Mouse (Mus musculus): Measurements from ENCODE around the gene Klk1b24. TPM values are rescaled to one million over a fixed set of nuclear protein-coding genes. Genes with fewer than 3 reads are reported as not detected.
"Not testable (repeated sequence)": the region's sequence is repeated elsewhere in the genome, so short reads cannot be mapped to it uniquely, and the experiment has no call there.

Klk1b24 gene
- polyA plus RNA-seq, 1 experiment from 2014 or later, result not detected

DNA sequence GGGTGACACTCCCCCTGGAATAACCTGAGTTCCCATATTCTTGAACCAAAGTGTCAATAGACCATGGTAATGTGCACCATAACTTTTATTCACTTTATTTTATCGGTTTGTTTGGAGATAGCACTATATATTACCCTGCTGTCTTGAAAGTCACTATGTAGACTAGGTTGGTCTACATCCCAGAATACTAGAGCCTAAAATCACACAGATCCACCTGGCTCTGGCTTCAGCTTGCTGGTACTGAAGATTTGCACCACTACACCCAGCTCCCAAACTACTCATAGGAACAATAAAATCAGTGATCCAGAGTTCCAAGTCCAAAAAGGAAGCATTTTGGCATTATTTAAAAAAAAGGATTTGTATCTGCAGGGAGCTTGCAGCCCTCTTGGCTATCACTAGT lies 27.6 kb downstream of the Klk1b24 start, which contains the start of gene Klk1b5:
Gene Klk1b5, plus strand, starts transcription at position 301 of the 400 bp plus-strand sequence.
- 72% methylated on average over 1 of the region's 1 CpGs for WGBS

DNA sequence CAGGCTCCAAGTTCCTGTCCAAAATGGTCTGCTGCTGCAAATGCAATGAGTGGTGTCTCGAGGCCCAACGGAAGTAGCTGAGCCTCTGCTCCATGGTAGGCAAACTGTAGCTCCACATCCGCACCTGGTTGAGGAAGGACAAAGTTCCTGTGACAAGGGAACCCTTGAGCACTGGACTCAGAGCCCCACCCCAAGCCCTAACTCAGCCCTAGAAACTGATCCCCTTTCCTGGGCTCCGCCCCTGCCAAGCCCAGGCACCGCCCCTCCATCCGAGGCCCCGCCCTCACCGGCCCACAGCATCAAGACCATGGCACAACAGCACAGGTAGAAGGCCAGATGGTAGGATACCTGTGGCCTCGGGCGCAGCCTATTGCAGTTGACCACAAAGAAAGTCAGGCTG lies 33.6 kb downstream of the Klk1b24 start:
- not testable (repeated sequence) for H3K27ac ChIP-seq (ENCODE audit: low read depth); H3K4me1 ChIP-seq (ENCODE audit: insufficient read depth); H3K36me3 ChIP-seq (ENCODE audit: insufficient read depth); H3K4me3 ChIP-seq (ENCODE audit: low read depth, low read length); ATAC-seq (ENCODE audit: insufficient read depth); H3K27me3 ChIP-seq (ENCODE audit: insufficient read depth, low read length); H3K4me2 ChIP-seq; H3K9me3 ChIP-seq (ENCODE audit: low read depth, low read length); H3K9ac ChIP-seq; DNase-seq
- 64% methylated on average over 8 of the region's 10 CpGs for WGBS

More for the DNA sequence above, 27.6 kb downstream of the Klk1b24 start, which contains the start of gene Klk1b5:
- Histone ChIP-seq H3K27me3 (ENCODE audit: insufficient read depth, low read length) (no peaks in the 10 kb centered on the region), H3K27ac (ENCODE audit: low read depth) (no peak within 1 kb of the TSS), H3K4me1 (ENCODE audit: insufficient read depth) (no peaks in the 10 kb centered on the region), H3K9ac (no peak within 1 kb of the TSS), H3K4me3 (ENCODE audit: low read depth, low read length) (no peak within 1 kb of the TSS), H3K9me3 (ENCODE audit: low read depth, low read length) (no peaks in the 10 kb centered on the region), H3K4me2 (no peak within 1 kb of the TSS), H3K36me3 (ENCODE audit: insufficient read depth) (no peaks in the 10 kb centered on the region)
- TF ChIP-seq CTCF (IDR thresholded peaks at IDR 0.05; ENCODE audit: low read depth), result no peak
- ATAC-seq (ENCODE audit: insufficient read depth) (no peak), DNase-seq (no peak)

DNA sequence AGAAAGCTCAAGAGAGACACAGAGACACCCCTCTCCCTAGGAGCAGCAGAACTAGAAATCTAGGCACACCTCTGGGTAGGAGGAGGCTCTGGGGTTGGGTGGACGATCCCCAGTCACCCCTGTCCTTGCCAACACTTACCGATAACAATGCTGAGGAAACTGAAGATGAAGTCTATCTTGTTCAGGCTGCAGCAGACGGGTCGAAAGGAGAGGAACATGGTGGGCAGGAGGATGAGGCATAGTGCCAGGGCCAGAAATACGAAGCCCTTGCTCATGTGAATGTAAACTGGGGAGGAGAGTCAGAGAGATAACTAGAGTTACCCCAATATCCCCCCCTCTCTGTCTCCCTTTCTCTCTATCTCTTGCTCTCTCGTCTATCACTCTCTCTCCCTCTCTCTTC lies 34.3 kb downstream of the Klk1b24 start:
- not testable (repeated sequence) for H3K27me3 ChIP-seq (ENCODE audit: insufficient read depth, low read length); H3K36me3 ChIP-seq (ENCODE audit: insufficient read depth); H3K4me2 ChIP-seq; H3K27ac ChIP-seq (ENCODE audit: low read depth); ATAC-seq (ENCODE audit: insufficient read depth); H3K4me3 ChIP-seq (ENCODE audit: low read depth, low read length); H3K9me3 ChIP-seq (ENCODE audit: low read depth, low read length); H3K9ac ChIP-seq; H3K4me1 ChIP-seq (ENCODE audit: insufficient read depth); DNase-seq
- 60% methylated on average over 6 of the region's 6 CpGs for WGBS

DNA sequence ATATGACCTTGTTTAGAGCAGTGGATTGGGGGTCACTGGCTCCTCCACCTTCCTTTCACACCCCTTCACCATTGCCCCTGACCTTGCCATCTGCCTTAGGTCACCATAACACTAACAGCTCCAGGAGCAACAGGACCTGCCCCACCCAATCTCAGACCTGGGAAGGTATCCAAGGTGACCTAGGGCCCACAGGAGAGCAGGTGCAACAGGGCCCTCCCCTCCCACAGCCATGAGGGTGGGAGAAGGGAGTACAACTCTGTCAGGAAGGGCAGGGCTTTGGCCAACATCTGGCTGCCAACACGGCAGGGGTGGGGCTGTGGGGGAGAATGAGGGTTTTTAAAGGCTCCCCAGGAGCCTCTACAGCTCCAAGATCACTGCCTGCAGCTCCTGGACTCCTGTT lies 37.0 kb downstream of the Klk1b24 start, which contains the start of gene Klk1:
Gene Klk1, plus strand, starts transcription at position 285 of the 400 bp plus-strand sequence.
- Histone ChIP-seq H3K4me3 (ENCODE audit: low read depth, low read length) (no peak within 1 kb of the TSS), H3K27me3 (ENCODE audit: insufficient read depth, low read length) (no peaks in the 10 kb centered on the region), H3K4me1 (ENCODE audit: insufficient read depth) (no peaks in the 10 kb centered on the region), H3K9me3 (ENCODE audit: low read depth, low read length) (no peaks in the 10 kb centered on the region), H3K4me2 (no peak within 1 kb of the TSS), H3K9ac (no peak within 1 kb of the TSS), H3K36me3 (ENCODE audit: insufficient read depth) (no peaks in the 10 kb centered on the region), H3K27ac (ENCODE audit: low read depth) (no peak within 1 kb of the TSS)
- no peak for TF ChIP-seq CTCF (IDR thresholded peaks at IDR 0.05; ENCODE audit: low read depth)
- no peak for ATAC-seq (ENCODE audit: insufficient read depth)
- no peak for DNase-seq
- 44% methylated on average over 1 of the region's 1 CpGs for WGBS

DNA sequence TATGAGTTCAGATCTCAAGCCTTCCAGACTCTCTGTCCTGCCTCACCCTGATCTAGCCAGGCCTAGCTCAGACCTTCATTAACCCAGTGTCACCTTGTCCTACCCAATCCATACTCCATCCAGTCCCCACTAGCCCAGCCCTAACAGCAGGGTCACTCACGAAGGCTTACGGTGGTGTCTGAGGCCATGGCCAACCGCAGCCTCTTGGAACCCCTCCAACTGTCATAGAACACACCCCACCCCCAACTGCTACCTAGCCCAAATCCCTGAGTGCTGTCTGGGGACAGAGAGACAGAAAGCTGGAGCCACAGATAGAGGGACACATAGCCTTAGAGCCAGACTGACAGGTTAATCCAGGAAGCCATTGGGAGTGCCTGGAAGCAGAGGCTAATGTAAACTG lies 47.9 kb downstream of the Klk1b24 start, which contains the start of gene Gm36864:
Gene Gm36864, plus strand, starts transcription at position 269 of the 400 bp plus-strand sequence.
- no peak within 1 kb of the TSS for H3K27ac ChIP-seq (ENCODE audit: low read depth)
- no peaks in the 10 kb centered on the region for H3K4me1 ChIP-seq (ENCODE audit: insufficient read depth)
- H3K36me3 ChIP-seq (ENCODE audit: insufficient read depth), result no peaks in the 10 kb centered on the region
- ATAC-seq (ENCODE audit: insufficient read depth), result no peak
- H3K27me3 ChIP-seq (ENCODE audit: insufficient read depth, low read length), result no peaks in the 10 kb centered on the region
- no peaks in the 10 kb centered on the region for H3K9me3 ChIP-seq (ENCODE audit: low read depth, low read length)
- no peak within 1 kb of the TSS for H3K9ac ChIP-seq
- 61% methylated on average over 3 of the region's 3 CpGs for WGBS
- H3K4me3 ChIP-seq (ENCODE audit: low read depth, low read length), result no peak within 1 kb of the TSS
- TF ChIP-seq CTCF (IDR thresholded peaks at IDR 0.05; ENCODE audit: low read depth), result no peak
- DNase-seq, result no peak
- H3K4me2 ChIP-seq, result no peak within 1 kb of the TSS

DNA sequence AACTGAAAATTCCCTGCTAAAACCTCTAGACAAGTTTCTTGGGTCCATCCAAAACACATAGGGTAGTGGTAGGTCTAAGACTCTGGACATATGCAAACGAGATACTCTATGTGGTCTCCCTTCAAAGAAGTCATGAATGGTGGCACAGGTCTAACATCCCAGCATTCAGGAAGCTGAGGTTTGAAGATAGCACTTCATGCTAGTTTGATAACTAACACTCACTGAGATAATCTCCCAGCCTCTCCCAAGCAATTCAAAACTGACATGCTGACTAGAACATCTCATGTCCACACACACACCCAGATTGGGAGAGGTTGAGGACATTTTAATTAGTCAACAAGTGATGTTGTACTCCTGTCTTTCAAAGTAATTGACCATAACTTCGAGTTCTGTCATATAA lies 51.9 kb downstream of the Klk1b24 start:
- Histone ChIP-seq H3K4me2 (no peak overlapping the region), H3K9me3 (ENCODE audit: low read depth, low read length) (no peaks in the 10 kb centered on the region), H3K27me3 (ENCODE audit: insufficient read depth, low read length) (no peaks in the 10 kb centered on the region), H3K9ac (no peak overlapping the region), H3K4me3 (ENCODE audit: low read depth, low read length) (no peak overlapping the region), H3K27ac (ENCODE audit: low read depth) (no peak overlapping the region), H3K36me3 (ENCODE audit: insufficient read depth) (no peaks in the 10 kb centered on the region), H3K4me1 (ENCODE audit: insufficient read depth) (no peaks in the 10 kb centered on the region)
- 44% methylated on average over 2 of the region's 2 CpGs for WGBS
- ATAC-seq (ENCODE audit: insufficient read depth) (no peak), DNase-seq (no peak)
- no peak for TF ChIP-seq CTCF (IDR thresholded peaks at IDR 0.05; ENCODE audit: low read depth)

DNA sequence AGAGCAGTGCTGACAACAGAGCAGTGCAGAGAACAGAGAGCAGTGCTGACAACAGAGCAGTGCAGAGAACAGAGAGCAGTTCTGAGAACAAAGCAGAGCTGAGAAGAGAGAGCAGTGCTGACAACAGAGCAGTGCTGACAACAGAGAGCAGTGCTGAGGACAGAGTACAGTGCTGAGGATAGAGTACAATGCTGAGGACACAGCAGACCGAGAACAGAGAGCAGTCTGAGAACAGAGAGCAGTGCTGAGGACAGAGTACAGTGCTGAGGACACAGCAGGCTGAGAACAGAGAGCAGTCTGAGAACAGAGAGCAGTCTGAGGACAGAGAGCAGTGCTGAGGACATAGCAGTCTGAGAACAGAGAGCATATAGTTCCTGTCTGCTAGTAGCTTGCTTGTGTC lies 52.7 kb downstream of the Klk1b24 start:
- no peak for DNase-seq

DNA sequence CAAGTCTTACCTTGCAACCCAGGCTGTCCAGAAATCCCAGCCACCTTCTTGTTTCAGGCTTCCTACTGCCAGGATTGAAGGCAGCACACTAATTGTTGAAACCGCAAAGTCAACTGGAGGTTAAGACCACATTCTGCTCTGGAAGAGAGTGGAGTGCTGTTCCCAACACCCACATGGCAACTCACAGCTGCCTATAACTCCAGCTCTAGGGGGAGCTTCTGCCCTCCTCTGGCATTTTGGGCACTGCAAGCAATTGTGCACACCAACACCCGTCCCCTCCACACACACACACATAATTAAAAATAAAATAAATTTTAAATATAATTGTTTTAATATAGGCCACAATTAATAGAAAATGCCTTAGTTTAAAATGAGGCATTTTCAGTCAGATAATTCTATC lies 53.1 kb downstream of the Klk1b24 start:
- H3K4me2 ChIP-seq, result no peak overlapping the region
- no peaks in the 10 kb centered on the region for H3K27me3 ChIP-seq (ENCODE audit: insufficient read depth, low read length)
- H3K4me1 ChIP-seq (ENCODE audit: insufficient read depth), result peaks cover 3% of the 10 kb centered on the region; the same call in 1 of the 2 replicates
- H3K9me3 ChIP-seq (ENCODE audit: low read depth, low read length), result no peaks in the 10 kb centered on the region
- no peak overlapping the region for H3K27ac ChIP-seq (ENCODE audit: low read depth)
- H3K9ac ChIP-seq, result no peak overlapping the region
- DNase-seq (no peak), ATAC-seq (ENCODE audit: insufficient read depth) (no peak)
- H3K4me3 ChIP-seq (ENCODE audit: low read depth, low read length), result no peak overlapping the region
- H3K36me3 ChIP-seq (ENCODE audit: insufficient read depth), result no peaks in the 10 kb centered on the region
- TF ChIP-seq CTCF (IDR thresholded peaks at IDR 0.05; ENCODE audit: low read depth), result no peak
- WGBS, result 68% methylated on average over 2 of the region's 2 CpGs

More for the DNA sequence above, 52.7 kb downstream of the Klk1b24 start:
- no peak for ATAC-seq (ENCODE audit: insufficient read depth)
- peaks cover 3% of the 10 kb centered on the region; the same call in 1 of the 2 replicates for H3K4me1 ChIP-seq (ENCODE audit: insufficient read depth)
- no peaks in the 10 kb centered on the region for H3K27me3 ChIP-seq (ENCODE audit: insufficient read depth, low read length)
- no peak overlapping the region for H3K4me3 ChIP-seq (ENCODE audit: low read depth, low read length)
- no peaks in the 10 kb centered on the region for H3K36me3 ChIP-seq (ENCODE audit: insufficient read depth)
- no peak overlapping the region for H3K9ac ChIP-seq
- H3K27ac ChIP-seq (ENCODE audit: low read depth), result no peak overlapping the region
- WGBS, result 35% methylated on average over 1 of the region's 1 CpGs
- H3K9me3 ChIP-seq (ENCODE audit: low read depth, low read length), result no peaks in the 10 kb centered on the region
- no peak overlapping the region for H3K4me2 ChIP-seq
- no peak for TF ChIP-seq CTCF (IDR thresholded peaks at IDR 0.05; ENCODE audit: low read depth)

Other genes with a start within 250 kb of the Klk1b24 start
- gene Klk1b8, start 237.6 kb upstream of the Klk1b24 start, polyA plus RNA-seq (2014; fragmentation: Nextera tagmentation; extraction: Ambion mirVana), result not detected in 2 replicates
- not detected in 2 replicates for gene Klk1b1, start 221.5 kb upstream of the Klk1b24 start, polyA plus RNA-seq (2014; fragmentation: Nextera tagmentation; extraction: Ambion mirVana)
- not detected in 2 replicates for gene Klk1b9, start 212.2 kb upstream of the Klk1b24 start, polyA plus RNA-seq (2014; fragmentation: Nextera tagmentation; extraction: Ambion mirVana)
- not detected in 2 replicates for gene Klk1b11, start 192.4 kb upstream of the Klk1b24 start, polyA plus RNA-seq (2014; fragmentation: Nextera tagmentation; extraction: Ambion mirVana)
- gene Klk1b26, start 176.1 kb upstream of the Klk1b24 start, polyA plus RNA-seq (2014; fragmentation: Nextera tagmentation; extraction: Ambion mirVana), result not detected in 2 replicates
- not detected in 2 replicates for gene Klk1b27, start 135.9 kb upstream of the Klk1b24 start, polyA plus RNA-seq (2014; fragmentation: Nextera tagmentation; extraction: Ambion mirVana)
- not detected in 2 replicates for gene Klk1b21, start 85.9 kb upstream of the Klk1b24 start, polyA plus RNA-seq (2014; fragmentation: Nextera tagmentation; extraction: Ambion mirVana)
- gene Klk1b22, start 75.6 kb upstream of the Klk1b24 start, polyA plus RNA-seq (2014; fragmentation: Nextera tagmentation; extraction: Ambion mirVana), result not detected in 2 replicates
- gene Klk1b16, start 51.5 kb upstream of the Klk1b24 start, polyA plus RNA-seq (2014; fragmentation: Nextera tagmentation; extraction: Ambion mirVana), result not detected in 2 replicates
- gene Klk1b3, start 10.0 kb downstream of the Klk1b24 start, polyA plus RNA-seq (2014; fragmentation: Nextera tagmentation; extraction: Ambion mirVana), result not detected in 2 replicates
- not detected in 2 replicates for gene Klk1b4, start 19.2 kb downstream of the Klk1b24 start, polyA plus RNA-seq (2014; fragmentation: Nextera tagmentation; extraction: Ambion mirVana)
- not detected in 2 replicates for gene Klk1b5, start 27.7 kb downstream of the Klk1b24 start, polyA plus RNA-seq (2014; fragmentation: Nextera tagmentation; extraction: Ambion mirVana)
- 0.20 and 0.26 TPM in 2 replicates for gene Klk1, start 37.1 kb downstream of the Klk1b24 start, polyA plus RNA-seq (2014; fragmentation: Nextera tagmentation; extraction: Ambion mirVana)
- not detected in 2 replicates for gene Gm36864, start 47.9 kb downstream of the Klk1b24 start, polyA plus RNA-seq (2014; fragmentation: Nextera tagmentation; extraction: Ambion mirVana)
- gene 1700028J19Rik, start 58.5 kb downstream of the Klk1b24 start, polyA plus RNA-seq (2014; fragmentation: Nextera tagmentation; extraction: Ambion mirVana), result 0.96 and 1.5 TPM in 2 replicates
- 142 and 146 TPM in 2 replicates for gene 2410002F23Rik, start 58.5 kb downstream of the Klk1b24 start, polyA plus RNA-seq (2014; fragmentation: Nextera tagmentation; extraction: Ambion mirVana)
- gene Acp4, start 69.1 kb downstream of the Klk1b24 start, polyA plus RNA-seq (2014; fragmentation: Nextera tagmentation; extraction: Ambion mirVana), result 0.11 TPM in 1 of 2 replicates, not detected in the other
- not detected in 2 replicates for gene Gm15517, start 73.2 kb downstream of the Klk1b24 start, polyA plus RNA-seq (2014; fragmentation: Nextera tagmentation; extraction: Ambion mirVana)
- gene Clec11a, start 118.7 kb downstream of the Klk1b24 start, polyA plus RNA-seq (2014; fragmentation: Nextera tagmentation; extraction: Ambion mirVana), result 1.8 TPM in 2 replicates
- gene Shank1, start 122.0 kb downstream of the Klk1b24 start, polyA plus RNA-seq (2014; fragmentation: Nextera tagmentation; extraction: Ambion mirVana), result 1.3 and 1.6 TPM in 2 replicates
- 2.0 and 2.9 TPM in 2 replicates for gene Syt3, start 195.9 kb downstream of the Klk1b24 start, polyA plus RNA-seq (2014; fragmentation: Nextera tagmentation; extraction: Ambion mirVana)
- 0.71 and 1.2 TPM in 2 replicates for gene 1700008O03Rik, start 197.6 kb downstream of the Klk1b24 start, polyA plus RNA-seq (2014; fragmentation: Nextera tagmentation; extraction: Ambion mirVana)
- 1.5 TPM in 2 replicates for gene Lrrc4b, start 240.8 kb downstream of the Klk1b24 start, polyA plus RNA-seq (2014; fragmentation: Nextera tagmentation; extraction: Ambion mirVana)